Mouse (Mus musculus) heart, adult 2 months (tissue): ENCODE data around the gene Xpc.

ENCODE experiments used
- CTCF ChIP-seq: fragments of 200-600 bp; IDR thresholded peaks from 2 replicates; pipeline ENCODE4 v1.8.1; 2022; ENCODE audit warnings: antibody characterized with exemption, mild to moderate bottlenecking, moderate library complexity
- EP300 ChIP-seq: fragments of 200-500 bp; IDR thresholded peaks from 2 replicates; pipeline ENCODE4 v1.6.1; 2011; ENCODE audit warnings: low read depth, low read length, control low read depth; ENCODE audit not compliant: insufficient read depth

DNA sequence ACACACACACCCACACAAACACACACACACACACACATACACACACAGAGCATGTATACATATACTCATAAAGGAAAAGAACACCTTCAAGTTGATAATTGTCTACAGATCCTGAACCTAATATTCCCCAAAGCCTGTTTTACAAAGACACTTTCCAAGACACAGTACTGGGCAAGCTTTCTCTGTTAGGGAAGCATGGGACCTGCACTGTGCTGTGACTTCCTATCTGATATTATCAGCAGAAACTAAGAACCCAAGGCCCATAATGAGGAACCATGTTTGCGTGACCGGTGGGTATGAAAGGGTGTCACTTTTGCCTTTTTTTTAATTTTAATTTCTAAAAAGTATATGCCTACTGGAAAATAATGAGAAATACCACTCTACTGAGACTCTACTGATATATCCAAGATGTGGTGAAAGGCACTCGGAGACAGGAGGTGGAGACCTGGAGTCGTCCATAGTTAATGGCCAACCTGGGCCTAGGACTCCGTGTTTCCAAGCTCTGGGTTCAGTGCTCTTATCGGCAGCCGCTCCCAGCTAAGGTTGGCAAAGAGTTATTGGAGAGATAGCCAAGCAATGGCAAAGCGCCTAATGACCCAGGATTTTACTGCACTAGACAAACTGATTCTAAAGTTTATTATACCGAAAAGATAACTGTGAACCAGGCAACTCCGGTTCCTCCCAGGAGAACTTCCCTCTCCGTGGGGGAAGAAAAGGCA lies 20.5 kb upstream of the Xpc start:
- no peak for TF ChIP-seq EP300
- no peak for TF ChIP-seq CTCF
